Mouse (Mus musculus) kidney, adult 2 months (tissue): Measurements from ENCODE around the gene Platr17.
"Not testable (repeated sequence)": the region's sequence is repeated elsewhere in the genome, so short reads cannot be mapped to it uniquely, and the experiment has no call there.

Source experiments
- CTCF ChIP-seq: fragments of 200-500 bp; conservative IDR thresholded peaks from 2 replicates; pipeline ENCODE4 v1.5.1; 2011; ENCODE audit warnings: low read depth, mild to moderate bottlenecking, control low read depth, low read length, moderate library complexity, mixed read lengths; ENCODE audit not compliant: insufficient read depth, insufficient read length
- POLR2A ChIP-seq: fragments of 200-500 bp; IDR thresholded peaks from one replicate; pipeline ENCODE4 v1.6.1; 2011; ENCODE audit warnings: low read depth, low read length, control low read depth

- not testable (repeated sequence) for TF ChIP-seq POLR2A, CTCF
Measured at GRCm38 (mm10) chr17:33893011-33893410, 11.9 kb upstream of the Platr17 start.
